Mouse (Mus musculus): ENCODE results near the gene Olfr370. TPM values are rescaled to one million over a fixed set of nuclear protein-coding genes. Genes with fewer than 3 reads are reported as not detected.
"Not testable (repeated sequence)": the region's sequence is repeated elsewhere in the genome, so short reads cannot be mapped to it uniquely, and the experiment has no call there.

The Olfr370 gene
- not detected in 2 replicates for polyA plus RNA-seq (2012; rRNA removed)

DNA sequence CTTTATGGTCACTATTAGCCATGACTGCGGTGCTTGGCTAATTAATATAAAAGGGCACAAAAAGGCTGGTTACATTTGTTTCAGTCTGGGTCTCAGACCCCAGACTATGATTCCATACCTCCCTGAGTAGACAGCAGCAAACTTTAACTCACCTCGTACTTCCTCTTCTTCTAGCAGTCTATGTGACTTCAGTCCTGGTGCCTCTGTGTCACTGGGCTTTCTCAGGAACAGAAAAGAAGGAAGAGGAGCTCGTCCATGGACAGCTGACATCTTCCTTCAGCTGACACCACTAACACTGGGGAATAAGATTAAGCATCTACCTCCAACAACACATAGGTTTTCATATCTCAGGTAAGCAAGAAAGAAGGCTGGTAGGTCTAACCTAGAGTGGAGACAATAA lies at the start of gene Olfr370:
Gene Olfr370, plus strand, starts transcription at position 45 of the 400 bp plus-strand sequence.
- TF ChIP-seq POLR2A (IDR thresholded peaks at IDR 0.05; ENCODE audit: low read depth, low read length) = no peak
- TF ChIP-seq CTCF (IDR thresholded peaks at IDR 0.05; ENCODE audit: extremely low read depth, insufficient read length, insufficient replicate concordance, low read depth, low read length) = no peak
- Histone ChIP-seq H3K36me3 (ENCODE audit: control insufficient read depth, insufficient read depth, low read length) (no peaks in the 10 kb centered on the region), H3K4me3 (ENCODE audit: low read depth, low read length) (no peak within 1 kb of the TSS), H3K27me3 (ENCODE audit: control insufficient read depth, insufficient read depth, low read length) (no peaks in the 10 kb centered on the region), H3K27ac (ENCODE audit: insufficient read depth, low read depth, low read length) (peak within 1 kb of the TSS; percentile 61; the same call in 1 of the 2 replicates), H3K4me1 (ENCODE audit: control insufficient read depth, insufficient read depth, insufficient read length, low read length) (peaks cover 4% of the 10 kb centered on the region; the same call in 1 of the 2 replicates)
- WGBS = 71% methylated on average over 3 of the region's 3 CpGs

GRCm38 (mm10) chr8:83511696-83512095 lies 23.9 kb upstream of the Olfr370 start:
- no peak overlapping the region for H3K27ac ChIP-seq (ENCODE audit: insufficient read depth, low read depth, low read length)
- WGBS = 85% methylated on average over 3 of the region's 3 CpGs
- no peaks in the 10 kb centered on the region for H3K36me3 ChIP-seq (ENCODE audit: control insufficient read depth, insufficient read depth, low read length)
- no peak for TF ChIP-seq POLR2A (IDR thresholded peaks at IDR 0.05; ENCODE audit: low read depth, low read length)
- no peak for TF ChIP-seq CTCF (IDR thresholded peaks at IDR 0.05; ENCODE audit: extremely low read depth, insufficient read length, insufficient replicate concordance, low read depth, low read length)
- no peaks in the 10 kb centered on the region for H3K27me3 ChIP-seq (ENCODE audit: control insufficient read depth, insufficient read depth, low read length)
- H3K4me1 ChIP-seq (ENCODE audit: control insufficient read depth, insufficient read depth, insufficient read length, low read length) = no peaks in the 10 kb centered on the region
- no peak overlapping the region for H3K4me3 ChIP-seq (ENCODE audit: low read depth, low read length)

GRCm38 (mm10) chr8:83520432-83520831 lies 15.1 kb upstream of the Olfr370 start:
- H3K4me1 ChIP-seq (ENCODE audit: control insufficient read depth, insufficient read depth, insufficient read length, low read length) = no peaks in the 10 kb centered on the region
- no peaks in the 10 kb centered on the region for H3K36me3 ChIP-seq (ENCODE audit: control insufficient read depth, insufficient read depth, low read length)
- WGBS = 48% methylated on average over 3 of the region's 3 CpGs
- H3K27ac ChIP-seq (ENCODE audit: insufficient read depth, low read depth, low read length) = no peak overlapping the region
- no peak for TF ChIP-seq POLR2A (IDR thresholded peaks at IDR 0.05; ENCODE audit: low read depth, low read length)
- no peak for TF ChIP-seq CTCF (IDR thresholded peaks at IDR 0.05; ENCODE audit: extremely low read depth, insufficient read length, insufficient replicate concordance, low read depth, low read length)
- H3K27me3 ChIP-seq (ENCODE audit: control insufficient read depth, insufficient read depth, low read length) = no peaks in the 10 kb centered on the region
- H3K4me3 ChIP-seq (ENCODE audit: low read depth, low read length) = no peak overlapping the region

DNA sequence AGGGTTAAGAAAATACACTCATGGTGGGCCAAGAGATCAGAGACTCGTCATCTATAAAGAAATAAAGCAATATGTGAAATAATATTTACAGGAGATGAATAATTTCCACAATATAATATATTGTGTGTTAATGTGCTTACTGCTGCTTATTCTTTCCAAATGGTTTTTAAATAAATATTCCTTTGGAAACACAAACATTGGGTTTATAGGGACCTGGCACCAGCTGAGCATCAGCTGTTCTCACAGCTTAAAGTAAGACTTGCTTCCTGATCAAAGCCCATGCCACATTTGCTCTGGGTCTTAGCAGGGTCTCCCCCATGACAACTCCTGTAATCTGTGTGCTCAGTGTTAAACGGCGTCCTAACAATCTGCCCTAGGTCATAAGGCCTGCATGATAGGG lies 14.7 kb upstream of the Olfr370 start:
- WGBS = 46% methylated on average over 3 of the region's 3 CpGs
- not testable (repeated sequence) for H3K27me3 ChIP-seq (ENCODE audit: control insufficient read depth, insufficient read depth, low read length); H3K4me3 ChIP-seq (ENCODE audit: low read depth, low read length); H3K36me3 ChIP-seq (ENCODE audit: control insufficient read depth, insufficient read depth, low read length); H3K4me1 ChIP-seq (ENCODE audit: control insufficient read depth, insufficient read depth, insufficient read length, low read length); H3K27ac ChIP-seq (ENCODE audit: insufficient read depth, low read depth, low read length)

- Histone ChIP-seq H3K27me3 (ENCODE audit: control insufficient read depth, insufficient read depth, low read length) (no peaks in the 10 kb centered on the region), H3K4me3 (ENCODE audit: low read depth, low read length) (no peak overlapping the region), H3K4me1 (ENCODE audit: control insufficient read depth, insufficient read depth, insufficient read length, low read length) (no peaks in the 10 kb centered on the region), H3K27ac (ENCODE audit: insufficient read depth, low read depth, low read length) (no peak overlapping the region), H3K36me3 (ENCODE audit: control insufficient read depth, insufficient read depth, low read length) (no peaks in the 10 kb centered on the region)
- 35% methylated on average over 1 of the region's 1 CpGs for WGBS
- TF ChIP-seq POLR2A (IDR thresholded peaks at IDR 0.05; ENCODE audit: low read depth, low read length) = no peak
- TF ChIP-seq CTCF (IDR thresholded peaks at IDR 0.05; ENCODE audit: extremely low read depth, insufficient read length, insufficient replicate concordance, low read depth, low read length) = no peak
Measured at GRCm38 (mm10) chr8:83521310-83521709, 14.3 kb upstream of the Olfr370 start.

- Histone ChIP-seq H3K4me3 (ENCODE audit: low read depth, low read length) (no peak overlapping the region), H3K27me3 (ENCODE audit: control insufficient read depth, insufficient read depth, low read length) (no peaks in the 10 kb centered on the region), H3K4me1 (ENCODE audit: control insufficient read depth, insufficient read depth, insufficient read length, low read length) (peaks cover 4% of the 10 kb centered on the region; the same call in 1 of the 2 replicates), H3K27ac (ENCODE audit: insufficient read depth, low read depth, low read length) (peak overlapping the region; percentile 61; the same call in 1 of the 2 replicates), H3K36me3 (ENCODE audit: control insufficient read depth, insufficient read depth, low read length) (no peaks in the 10 kb centered on the region)
- TF ChIP-seq POLR2A (IDR thresholded peaks at IDR 0.05; ENCODE audit: low read depth, low read length) = no peak
- TF ChIP-seq CTCF (IDR thresholded peaks at IDR 0.05; ENCODE audit: extremely low read depth, insufficient read length, insufficient replicate concordance, low read depth, low read length) = no peak
- 39% methylated on average over 2 of the region's 2 CpGs for WGBS
Measured at GRCm38 (mm10) chr8:83534802-83535201, 778 bp upstream of the Olfr370 start.

- no peaks in the 10 kb centered on the region for H3K36me3 ChIP-seq (ENCODE audit: control insufficient read depth, insufficient read depth, low read length)
- WGBS = 69% methylated on average over 3 of the region's 3 CpGs
- TF ChIP-seq POLR2A (IDR thresholded peaks at IDR 0.05; ENCODE audit: low read depth, low read length) = no peak
- no peak for TF ChIP-seq CTCF (IDR thresholded peaks at IDR 0.05; ENCODE audit: extremely low read depth, insufficient read length, insufficient replicate concordance, low read depth, low read length)
- H3K4me1 ChIP-seq (ENCODE audit: control insufficient read depth, insufficient read depth, insufficient read length, low read length) = peaks cover 4% of the 10 kb centered on the region
- 0 out of 2 replicates have a peak, but pooled peaks cover 3% of the 10 kb centered on the region for H3K27me3 ChIP-seq (ENCODE audit: control insufficient read depth, insufficient read depth, low read length)
- no peak overlapping the region for H3K4me3 ChIP-seq (ENCODE audit: low read depth, low read length)
- no peak overlapping the region for H3K27ac ChIP-seq (ENCODE audit: insufficient read depth, low read depth, low read length)
Measured at GRCm38 (mm10) chr8:83562669-83563068, 27.1 kb downstream of the Olfr370 start.

- no peak overlapping the region for H3K4me3 ChIP-seq (ENCODE audit: low read depth, low read length)
- H3K27me3 ChIP-seq (ENCODE audit: control insufficient read depth, insufficient read depth, low read length) = 0 out of 2 replicates have a peak, but pooled peaks cover 3% of the 10 kb centered on the region
- TF ChIP-seq CTCF (IDR thresholded peaks at IDR 0.05; ENCODE audit: extremely low read depth, insufficient read length, insufficient replicate concordance, low read depth, low read length) (no peak), POLR2A (IDR thresholded peaks at IDR 0.05; ENCODE audit: low read depth, low read length) (no peak)
- WGBS = 75% methylated on average over 4 of the region's 4 CpGs
- no peaks in the 10 kb centered on the region for H3K36me3 ChIP-seq (ENCODE audit: control insufficient read depth, insufficient read depth, low read length)
- peaks cover 4% of the 10 kb centered on the region for H3K4me1 ChIP-seq (ENCODE audit: control insufficient read depth, insufficient read depth, insufficient read length, low read length)
- H3K27ac ChIP-seq (ENCODE audit: insufficient read depth, low read depth, low read length) = no peak overlapping the region
Measured at GRCm38 (mm10) chr8:83563246-83563645, 27.7 kb downstream of the Olfr370 start.
